Mouse (Mus musculus) heart, embryonic 11.5 days (tissue): Measurements from ENCODE around the gene Dusp23. TPM values are rescaled to one million over a fixed set of nuclear protein-coding genes. Genes with fewer than 3 reads are reported as not detected.

ENCODE experiments used
- polyA plus RNA-seq: library from polyadenylated mRNA; unstranded; fragments of >200 nt; fragmentation: Nextera tagmentation; extraction: Ambion mirVana; gene quantifications from 2 replicates; pipeline ENCODE4 v1.2.1, GENCODE M21; 2014

The Dusp23 gene
- polyA plus RNA-seq, 1 experiment from 2014 or later: 14.5 TPM

Other genes starting within 250 kb of the Dusp23 start
- 1.1 and 1.2 TPM in 2 replicates for gene Slamf9, start 157.6 kb downstream of the Dusp23 start, polyA plus RNA-seq
- 9.3 and 12.0 TPM in 2 replicates for gene Igsf9, start 151.2 kb downstream of the Dusp23 start, polyA plus RNA-seq
- 248 and 295 TPM in 2 replicates for gene Tagln2, start 132.9 kb downstream of the Dusp23 start, polyA plus RNA-seq
- gene Cfap45, start 112.2 kb downstream of the Dusp23 start, polyA plus RNA-seq: 2.6 and 2.7 TPM in 2 replicates
- gene Vsig8, start 77.0 kb downstream of the Dusp23 start, polyA plus RNA-seq: 0.28 TPM in 1 of 2 replicates, not detected in the other
- gene Slamf8, start 42.4 kb downstream of the Dusp23 start, polyA plus RNA-seq: not detected in 2 replicates
- not detected in 2 replicates for gene Fcrl6, start 30.4 kb downstream of the Dusp23 start, polyA plus RNA-seq
- 0.11 TPM in 1 of 2 replicates, not detected in the other for gene Crp, start 65.1 kb upstream of the Dusp23 start, polyA plus RNA-seq